Mouse (Mus musculus) gastrocnemius, postnatal 36 days (tissue): ENCODE data around the gene Trmt61a. TPM values are rescaled to one million over a fixed set of nuclear protein-coding genes. Genes with fewer than 3 reads are reported as not detected.
"Not testable (repeated sequence)": the region's sequence is repeated elsewhere in the genome, so short reads cannot be mapped to it uniquely, and the experiment has no call there.

ENCODE experiments used
- DNase-seq, 2 experiments: peaks; one replicate each; pipeline ENCODE4 v3.0.0; 2022
- intact Hi-C: fragments of 180-260 bp; cut with DNase I; formaldehyde crosslinking; loops from one replicate; pipeline ENCODE4 v1.15.1; 2025
- long read RNA-seq, 2 experiments: library from polyadenylated mRNA; stranded (forward); transcript quantifications; one replicate each; pipeline ENCODE4 v2.0.0; 2021
- total RNA-seq, 2 experiments: library from RNA; stranded (reverse); gene quantifications; 2 replicates each; pipeline ENCODE4 v1.2.3; 2021

The Trmt61a gene
- total RNA-seq, result 1 to 10 TPM; 1.8 to 4.1 TPM
- long read RNA-seq, experiment 1, partial matches to known transcripts, result 0 of 2 reads
- long read RNA-seq, experiment 1, other reads (novel, unspliced or antisense), result 0 of 2 reads
- long read RNA-seq, experiment 2, partial matches to known transcripts, result 0 of 4 reads
- long read RNA-seq, experiment 2, other reads (novel, unspliced or antisense), result 2 of 4 reads

DNA sequence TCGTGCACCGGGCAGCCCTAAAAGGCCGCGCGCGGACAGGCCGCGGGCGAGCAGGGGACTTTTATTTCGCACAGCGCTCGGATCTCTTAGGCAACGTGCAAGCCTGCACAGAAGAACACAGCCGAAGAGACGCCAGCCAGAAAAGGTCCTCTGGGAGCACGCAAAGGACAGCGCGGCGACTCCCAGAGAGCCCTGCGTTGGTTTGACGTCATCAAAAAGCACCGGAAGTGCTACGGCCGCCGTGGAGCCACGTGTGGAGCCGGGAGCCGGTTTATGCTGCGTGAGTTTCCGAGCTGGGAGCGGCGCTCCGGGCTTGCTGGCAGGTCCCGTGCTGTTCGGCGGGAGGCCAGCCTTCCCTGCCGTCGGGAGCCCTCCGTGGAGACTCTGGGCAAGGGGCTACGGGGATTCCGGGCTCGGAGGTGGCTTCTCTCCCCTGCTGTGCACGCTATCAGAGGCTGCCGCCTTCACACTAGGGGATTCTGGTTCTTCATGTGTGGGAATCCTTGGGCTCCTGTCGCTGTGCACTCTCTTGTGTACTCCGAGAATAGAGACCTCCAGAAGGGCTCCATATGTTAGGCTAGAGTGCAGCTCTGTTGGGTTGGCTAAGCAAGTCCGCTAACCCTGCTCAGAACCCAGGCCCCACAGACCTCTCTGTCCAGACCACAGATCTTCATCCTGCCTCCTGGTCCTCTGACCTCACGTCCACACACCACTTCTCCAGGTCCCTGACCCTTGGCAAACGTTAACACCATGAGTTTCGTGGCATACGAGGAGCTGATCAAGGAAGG is at the start of gene Trmt61a:
Trmt61a (plus strand) TSS at position 224 of the 788 bp plus-strand sequence.
- intact Hi-C loops, result loop anchor here (5.0 kb wide), 1 partner anchor 284 kb away; no protein-coding TSS in a partner anchor
- peak; percentile 84 to 89 for DNase-seq

DNA sequence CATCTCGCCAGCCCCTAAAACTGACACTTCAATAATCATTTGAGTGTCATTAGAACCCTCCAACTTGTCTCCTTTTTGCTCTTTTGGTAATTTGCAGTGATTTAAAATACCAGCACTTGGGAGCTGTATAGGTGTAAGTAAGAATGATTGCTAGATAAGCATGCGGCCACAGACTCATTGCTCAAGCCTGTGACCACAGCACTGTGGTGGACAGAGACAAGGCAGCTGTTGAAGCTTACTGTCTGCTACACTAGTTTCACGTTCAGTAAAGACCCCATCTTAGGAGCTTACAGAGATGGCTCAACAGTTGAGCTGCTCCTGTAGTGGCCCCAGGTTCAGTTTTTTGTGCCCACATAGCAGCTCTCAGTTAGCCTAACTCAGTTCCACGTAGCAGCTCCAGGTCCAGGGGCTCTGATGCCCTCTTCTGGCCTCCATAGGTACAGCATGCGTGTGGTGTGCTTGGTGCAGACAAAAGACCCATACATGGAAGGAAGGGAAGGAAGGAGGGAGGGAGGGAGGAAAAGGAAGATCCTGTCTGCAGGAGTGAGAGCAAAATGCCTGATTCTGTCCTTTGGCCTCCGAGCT is 29.8 kb upstream of the Trmt61a start:
- peak; percentile 25 to 56 for DNase-seq
- intact Hi-C loops, result loop anchor here (10.0 kb wide), 1 partner anchor 223 kb away; no protein-coding TSS in a partner anchor

- intact Hi-C loops, result no loop called here
- DNase-seq, result no peak
These were observed 25.0 kb upstream of the Trmt61a start for GRCm38 (mm10) chr12:111652953-111653352.

DNA sequence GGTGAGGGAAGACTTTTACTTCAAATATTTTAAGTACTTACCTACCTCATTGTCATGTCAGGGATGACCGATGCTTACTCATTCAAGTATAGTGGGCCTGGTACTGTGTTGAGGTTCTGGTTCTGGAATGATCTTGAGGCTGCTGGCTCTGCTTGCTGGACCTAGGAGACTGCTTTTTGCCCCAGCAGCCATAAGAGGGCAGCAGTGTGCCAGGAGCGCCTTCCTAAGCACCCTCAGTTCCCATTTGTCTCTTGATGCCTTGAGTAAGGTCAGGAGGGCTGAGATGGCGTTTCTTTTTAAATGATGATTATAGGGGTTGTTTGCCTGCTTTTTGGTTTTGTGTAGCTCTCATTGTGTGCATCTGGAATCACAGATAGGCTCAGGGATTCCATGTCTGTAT is 24.5 kb upstream of the Trmt61a start:
- DNase-seq, result peak; percentile 49 to 51
- intact Hi-C loops, result no loop called here

GRCm38 (mm10) chr12:111655695-111656094 is 22.2 kb upstream of the Trmt61a start:
- DNase-seq, result no peak
- intact Hi-C loops, result no loop called here

DNA sequence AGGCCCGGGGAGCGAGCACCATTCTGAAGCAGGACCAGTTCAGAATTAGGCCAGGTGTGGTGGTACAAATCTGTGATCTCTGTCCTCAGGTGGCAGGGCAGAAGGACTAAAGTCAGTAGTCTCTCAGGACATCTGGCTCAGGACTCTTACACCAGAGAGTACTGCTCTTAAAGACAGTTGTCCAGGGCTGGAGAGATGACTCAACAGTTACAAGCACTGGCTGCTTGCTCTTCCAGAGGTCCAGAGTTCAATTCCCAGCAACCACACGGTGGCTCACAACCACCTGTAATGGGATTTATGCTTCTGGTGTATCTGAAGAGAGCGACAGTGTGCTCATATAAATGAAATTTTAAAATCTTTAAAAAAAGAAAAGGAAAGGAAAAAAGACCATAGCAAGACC is 18.6 kb upstream of the Trmt61a start:
- intact Hi-C loops, result no loop called here
- no peak for DNase-seq

- no peak for DNase-seq
- intact Hi-C loops, result no loop called here
These were observed 17.3 kb upstream of the Trmt61a start for GRCm38 (mm10) chr12:111660628-111661027.

DNA sequence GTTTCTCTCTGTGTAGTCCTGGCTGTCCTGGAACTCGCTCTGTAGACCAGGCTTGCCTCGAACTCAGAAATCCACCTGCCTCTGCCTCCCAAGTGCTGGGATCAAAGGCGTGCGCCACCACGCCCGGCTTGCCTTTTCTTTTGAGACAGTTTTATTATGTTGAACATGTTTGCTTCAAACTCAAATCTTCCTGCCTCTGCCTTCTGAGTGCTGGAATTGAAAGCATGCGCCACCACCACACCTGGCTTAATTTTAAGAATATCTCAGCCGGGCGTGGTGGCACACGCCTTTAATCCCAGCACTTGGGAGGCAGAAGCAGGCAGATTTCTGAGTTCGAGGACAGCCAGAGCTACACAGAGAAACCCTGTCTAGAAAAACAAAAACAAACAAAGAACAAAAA is 16.4 kb upstream of the Trmt61a start:
- intact Hi-C loops, DNase-seq: not testable (repeated sequence)

DNA sequence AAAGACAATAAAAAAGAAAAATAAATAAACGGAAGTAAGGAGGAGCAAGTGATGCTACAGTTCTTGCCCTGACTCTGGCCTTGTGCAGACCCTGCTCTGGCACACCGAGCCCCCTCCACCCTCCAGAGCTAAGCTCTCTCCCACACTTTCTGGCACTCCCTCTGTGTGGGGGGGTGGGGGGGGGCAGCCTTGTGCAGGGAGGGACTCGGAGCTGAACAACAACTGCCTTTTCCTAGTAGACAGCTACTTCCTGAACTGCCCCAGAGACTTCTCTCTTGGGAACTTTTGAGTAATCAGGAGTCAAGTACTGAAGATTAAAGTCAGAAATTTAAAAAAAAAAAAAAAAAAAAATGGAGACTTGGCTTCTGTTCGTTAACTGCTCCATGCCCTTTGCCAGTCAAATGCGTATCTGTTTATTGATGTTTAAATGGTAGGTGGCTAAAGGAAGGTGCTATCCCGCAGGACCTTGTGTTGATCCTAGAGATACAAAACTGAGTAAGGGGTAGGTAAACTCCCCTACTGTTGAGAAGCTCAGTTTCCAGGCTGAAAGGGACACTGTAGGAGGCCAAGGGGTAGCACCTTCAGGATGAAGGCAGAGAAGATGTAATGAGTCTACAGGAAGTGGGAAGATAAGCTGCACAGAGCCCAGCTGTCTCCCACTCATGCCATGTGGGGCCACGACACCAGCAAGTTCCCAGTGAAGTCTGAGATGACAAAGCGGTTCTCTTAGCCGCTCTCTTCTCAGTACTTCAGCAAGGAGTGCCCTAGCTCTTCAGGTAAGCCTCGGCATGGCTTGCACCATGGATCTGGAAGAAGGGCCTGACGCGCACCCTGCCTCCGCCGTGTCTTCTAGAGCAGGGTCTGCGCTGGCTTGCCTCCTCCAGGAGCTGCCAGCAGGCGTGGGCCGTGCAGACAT is 14.4 kb upstream of the Trmt61a start:
- no peak for DNase-seq
- intact Hi-C loops, result no loop called here

- intact Hi-C loops, result no loop called here
- DNase-seq, result peak in 1 of 2 experiments; percentile 26
These were observed 13.7 kb upstream of the Trmt61a start for GRCm38 (mm10) chr12:111664144-111664634.

DNA sequence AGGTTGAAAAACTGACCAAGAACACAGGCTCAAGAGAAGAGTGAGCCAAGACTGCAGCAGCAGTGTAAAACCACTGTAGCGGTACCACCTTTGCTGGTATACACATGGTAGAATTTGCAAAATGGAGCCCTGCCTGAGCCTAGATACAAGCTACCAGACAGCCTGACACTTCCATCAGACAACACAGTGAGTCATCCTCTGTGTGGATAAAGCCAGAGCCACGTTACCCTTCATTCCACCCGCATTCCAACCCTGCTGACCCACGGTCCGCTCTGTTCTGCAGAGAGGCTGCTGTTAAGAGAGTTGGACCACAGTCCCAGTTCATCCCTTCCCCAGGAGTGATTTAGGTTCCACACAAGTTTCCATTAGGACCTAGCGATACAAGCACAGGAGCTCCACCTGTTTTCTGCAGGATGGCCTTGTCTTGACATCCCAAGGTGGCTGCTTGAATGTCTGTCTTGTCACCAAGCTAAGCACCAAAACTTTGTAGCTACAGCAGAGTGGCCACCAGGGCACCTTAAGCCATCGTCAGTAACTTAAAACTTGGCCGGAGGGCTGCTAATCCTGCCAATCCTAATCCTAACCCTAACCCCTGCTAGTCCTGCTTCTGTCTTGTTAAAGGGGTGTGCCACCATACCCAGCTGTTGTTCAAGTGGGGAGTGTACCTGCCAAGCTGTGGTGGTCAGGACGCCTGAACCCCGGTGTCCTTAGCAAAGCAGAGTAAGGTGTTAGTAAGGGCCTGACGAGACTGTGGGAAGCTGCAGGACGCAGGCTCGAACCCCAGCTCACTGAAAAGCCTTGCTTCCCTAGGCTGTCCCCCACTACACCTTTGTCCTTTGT is 12.6 kb upstream of the Trmt61a start:
- intact Hi-C loops, result no loop called here
- no peak for DNase-seq

GRCm38 (mm10) chr12:111666380-111666779 is 11.5 kb upstream of the Trmt61a start:
- no peak for DNase-seq
- intact Hi-C loops, result loop anchor here (2.0 kb wide), 1 partner anchor 66 kb away; no protein-coding TSS in a partner anchor

GRCm38 (mm10) chr12:111667421-111667820 is 10.5 kb upstream of the Trmt61a start:
- intact Hi-C loops, result loop anchor here (2.0 kb wide), 1 partner anchor 65 kb away; no protein-coding TSS in a partner anchor

DNA sequence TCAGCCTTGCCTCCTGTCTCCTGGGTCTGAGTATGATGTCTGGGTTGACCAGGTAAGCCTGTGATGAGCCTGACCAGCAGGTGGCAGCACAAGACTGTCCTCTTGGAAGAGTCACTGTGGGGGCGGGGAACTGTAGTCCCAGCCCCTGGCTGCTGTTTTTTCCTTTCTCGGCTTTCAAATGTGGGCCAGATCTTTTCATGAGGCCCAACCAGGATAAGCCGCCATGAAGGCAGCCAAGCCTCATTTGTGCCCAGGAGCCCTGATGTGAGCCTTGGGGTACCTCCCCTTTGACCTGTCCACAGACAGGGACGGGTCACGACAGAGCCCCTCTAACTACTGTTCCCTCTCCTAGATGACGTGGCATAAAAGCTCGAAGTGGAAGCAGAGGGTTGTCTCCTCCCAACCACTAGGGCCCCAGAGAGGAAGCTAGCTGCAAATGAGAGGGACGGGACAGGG is 9.4 kb upstream of the Trmt61a start:
- intact Hi-C loops, result loop anchor here (2.0 kb wide), 1 partner anchor 26 kb away; no protein-coding TSS in a partner anchor
- DNase-seq, result peak; percentile 93 to 97

More at GRCm38 (mm10) chr12:111667421-111667820, 10.5 kb upstream of the Trmt61a start:
- DNase-seq, result no peak

- intact Hi-C loops, result loop anchor here (2.0 kb wide), 1 partner anchor 26 kb away; no protein-coding TSS in a partner anchor
- peak in 1 of 2 experiments; percentile 40 for DNase-seq
These were observed 8.7 kb upstream of the Trmt61a start for GRCm38 (mm10) chr12:111669000-111669788.

DNA sequence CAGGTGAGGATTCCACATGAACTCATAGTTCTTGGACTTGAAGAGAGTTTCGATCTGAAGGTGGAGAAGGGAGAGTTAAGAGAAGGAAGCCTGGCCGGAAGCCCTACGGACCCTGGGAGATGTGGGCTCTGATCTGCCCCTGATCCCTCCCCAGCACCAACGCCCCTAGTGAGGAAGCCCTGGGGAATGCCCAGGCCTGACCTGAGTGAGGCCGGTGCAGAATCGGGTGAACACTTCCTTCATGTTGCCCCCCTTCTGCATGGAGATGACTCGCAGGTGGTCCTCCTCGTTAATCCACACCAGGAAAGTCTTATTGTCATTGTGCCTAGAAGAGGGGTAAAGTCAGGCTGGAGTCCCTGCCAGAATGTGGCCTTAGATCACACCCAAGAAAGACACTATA is 7.9 kb upstream of the Trmt61a start:
- DNase-seq, result no peak
- intact Hi-C loops, result loop anchor here (2.0 kb wide), 1 partner anchor 25 kb away; no protein-coding TSS in a partner anchor

GRCm38 (mm10) chr12:111670371-111670971 is 7.4 kb upstream of the Trmt61a start:
- DNase-seq, result no peak

DNA sequence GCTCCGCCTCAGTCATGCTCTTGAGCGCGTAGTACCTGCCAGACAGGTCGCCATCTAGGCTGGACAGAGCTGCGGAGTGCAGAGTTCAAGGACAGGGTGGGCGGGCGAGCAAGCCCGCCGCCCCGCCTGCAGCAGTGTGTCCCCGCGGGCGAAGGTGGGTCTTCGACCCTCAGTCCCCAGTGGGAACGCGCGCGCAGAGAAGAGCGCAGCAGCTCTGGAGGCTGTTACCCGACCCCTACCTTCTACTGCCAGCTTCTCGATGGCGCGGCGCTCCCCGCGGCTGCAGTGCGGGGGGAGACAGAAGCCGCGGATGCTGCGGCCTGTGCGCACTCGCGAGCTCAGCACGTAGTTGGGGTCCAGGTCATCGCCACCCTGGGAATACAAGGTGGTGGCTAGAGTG is 6.9 kb upstream of the Trmt61a start:
- DNase-seq, result no peak
- intact Hi-C loops, result no loop called here

More at GRCm38 (mm10) chr12:111670371-111670971, 7.4 kb upstream of the Trmt61a start:
- intact Hi-C loops, result no loop called here
